ENCODE assay signal across 26 mouse cellular contexts in genomic region chr2:137598136-137598535, GRCm38 (mm10).
DNase-seq lines count a peak whose midpoint lies in the region; ATAC-seq lines count a peak whose summit lies in the region.
"Had no signal": no experiment of that assay in that cellular context is flagged by ENCODE, and none has a peak within 500 bp of the region (broad histone marks: within the 10 kb centered on the region; RNA-seq: fewer than 3 reads in every experiment).

No protein-coding gene starts in this region.

- 87% methylated on average over 7 of the region's 7 CpGs for WGBS in kidney, embryonic 15.5 days

- no peaks in the 10 kb centered on the region for H3K36me3 ChIP-seq in kidney, embryonic 15.5 days
- H3K36me3 ChIP-seq: forebrain, embryonic 12.5 days; heart, embryonic 12.5 days; hindbrain, embryonic 10.5 days; limb, embryonic 13.5 days; liver, embryonic 15.5 days; midbrain, embryonic 15.5 days; neural tube, embryonic 13.5 days; stomach, embryonic 15.5 days had no signal

- no peaks in the 10 kb centered on the region for H3K9me3 ChIP-seq in kidney, embryonic 15.5 days (replicated peaks)
- H3K9me3 ChIP-seq: forebrain, embryonic 12.5 days; heart, embryonic 12.5 days; hindbrain, embryonic 10.5 days; limb, embryonic 13.5 days; liver, embryonic 15.5 days; midbrain, embryonic 15.5 days; neural tube, embryonic 13.5 days; stomach, embryonic 15.5 days had no signal

- no peak overlapping the region for H3K4me3 ChIP-seq in kidney, embryonic 15.5 days (replicated peaks)
- H3K4me3 ChIP-seq: forebrain, embryonic 12.5 days; heart, embryonic 12.5 days; hindbrain, embryonic 10.5 days; limb, embryonic 13.5 days; liver, embryonic 15.5 days; midbrain, embryonic 15.5 days; neural tube, embryonic 13.5 days; stomach, embryonic 15.5 days had no signal

- ATAC-seq in frontal cortex, adult (ENCODE audit: low TSS enrichment) = peak; percentile 59
- no peak for ATAC-seq in kidney, embryonic 15.5 days (replicated peaks; ENCODE audit: low FRiP score)
- ATAC-seq: hindbrain, embryonic 16.5 days; intestine, embryonic 16.5 days; midbrain, embryonic 15.5 days had no signal

- H3K4me1 ChIP-seq in kidney, embryonic 15.5 days = no peaks in the 10 kb centered on the region
- H3K4me1 ChIP-seq: forebrain, embryonic 12.5 days; heart, embryonic 12.5 days; hindbrain, embryonic 10.5 days; limb, embryonic 13.5 days; liver, embryonic 15.5 days; midbrain, embryonic 15.5 days; neural tube, embryonic 13.5 days; stomach, embryonic 15.5 days had no signal

- H3K27me3 ChIP-seq in kidney, embryonic 15.5 days = no peaks in the 10 kb centered on the region
- H3K27me3 ChIP-seq: forebrain, embryonic 12.5 days; heart, embryonic 12.5 days; limb, embryonic 13.5 days; liver, embryonic 15.5 days; midbrain, embryonic 15.5 days; neural tube, embryonic 13.5 days; stomach, embryonic 15.5 days had no signal

- DNase-seq in frontal cortex, postnatal 36 days (ENCODE audit: low spot score in 2 of 2) = no peak
- peak; percentile 71 for DNase-seq in Muller cell, postnatal 12 days (ENCODE audit: inconsistent ontology term)
- peak; percentile 65 for DNase-seq in adipocyte (ENCODE audit: low spot score)
- DNase-seq in skeletal muscle tissue, adult 2 months (ENCODE audit: low read depth, low spot score) = peak; percentile 40
- no peak for DNase-seq in heart, adult 8-10 months (ENCODE audit: low spot score)
- DNase-seq: cerebellum, adult 8-10 months; cerebellum, postnatal 36 days; gastrocnemius, postnatal 14 days; heart, adult 11 months; heart, postnatal 10 days; kidney, postnatal 36 days; right cerebral cortex, postnatal 4 days; thymus, postnatal 25 days had no signal

- H3K9ac ChIP-seq in kidney, embryonic 15.5 days = no peak overlapping the region
- H3K9ac ChIP-seq: forebrain, embryonic 12.5 days; heart, embryonic 12.5 days; limb, embryonic 13.5 days; liver, embryonic 15.5 days; midbrain, embryonic 15.5 days; neural tube, embryonic 13.5 days; stomach, embryonic 15.5 days had no signal

- no peak overlapping the region for H3K27ac ChIP-seq in kidney, embryonic 15.5 days
- H3K27ac ChIP-seq: forebrain, embryonic 12.5 days; hindbrain, embryonic 10.5 days; limb, embryonic 13.5 days; liver, embryonic 15.5 days; macrophage; midbrain, embryonic 15.5 days; neural tube, embryonic 13.5 days; stomach, embryonic 15.5 days had no signal

- no peak overlapping the region for H3K4me2 ChIP-seq in kidney, embryonic 15.5 days
- H3K4me2 ChIP-seq: forebrain, embryonic 12.5 days; heart, embryonic 12.5 days; limb, embryonic 13.5 days; liver, embryonic 15.5 days; midbrain, embryonic 15.5 days; neural tube, embryonic 13.5 days; stomach, embryonic 15.5 days had no signal

Comparison
In these comparisons a context has a peak if more than half of its experiments do, and no peak if none do; other contexts are left out.
1. DNase-seq: peak in Muller cell, postnatal 12 days (single experiment), adipocyte (single experiment) and skeletal muscle tissue, adult 2 months (single experiment); none in frontal cortex, postnatal 36 days (0 of 2) and heart, adult 8-10 months (single experiment).